Mouse (Mus musculus) lung, adult 2 months (tissue): Measurements from ENCODE around the gene Slc6a16.

Experiments
- CTCF ChIP-seq: fragments of 200-500 bp; IDR thresholded peaks from 2 replicates; pipeline ENCODE4 v1.5.1; 2011; ENCODE audit warnings: mild to moderate bottlenecking, low read length, control low read depth; ENCODE audit not compliant: insufficient read depth
- POLR2A ChIP-seq: fragments of 200-500 bp; IDR thresholded peaks from 2 replicates; pipeline ENCODE4 v1.6.1; 2011; ENCODE audit warnings: low read depth, mild to moderate bottlenecking, control low read depth, low read length, borderline replicate concordance; ENCODE audit errors: extremely low read depth

DNA sequence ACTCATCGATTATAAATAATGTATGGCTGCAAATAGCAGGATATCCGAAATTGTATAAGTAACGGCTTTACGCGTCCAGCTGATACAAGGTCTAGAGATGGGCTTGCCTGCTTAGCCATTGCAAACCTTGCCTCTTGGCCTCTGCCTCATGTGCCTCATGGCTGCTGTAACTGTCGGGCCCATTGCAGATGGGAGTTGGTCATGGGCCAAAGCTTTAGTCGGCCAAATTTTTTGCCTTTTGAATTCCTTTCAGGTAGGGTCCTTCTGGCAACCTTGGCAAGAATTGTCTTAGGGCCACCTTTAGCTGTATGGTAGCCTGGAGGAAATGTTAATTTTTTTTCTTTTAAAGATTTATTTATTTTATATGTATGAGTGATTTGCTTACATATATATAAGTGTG, 16.1 kb upstream of the Slc6a16 start:
- TF ChIP-seq CTCF, result no peak
- TF ChIP-seq POLR2A, result no peak
